Mouse (Mus musculus): ENCODE results near the gene Fibcd1. TPM values are rescaled to one million over a fixed set of nuclear protein-coding genes. Genes with fewer than 3 reads are reported as not detected.
A peak's percentile ranks its signal among the peaks of the same experiment; 100 is the strongest.

Fibcd1 gene
- polyA plus RNA-seq, 1 experiment from 2014 or later = 4.3 TPM

- Histone ChIP-seq H3K4me3 (ENCODE audit: low read depth, low read length) (no peak overlapping the region), H3K27ac (ENCODE audit: low read depth, low read length) (no peak overlapping the region), H3K4me2 (ENCODE audit: low read depth, low read length) (no peak overlapping the region), H3K36me3 (ENCODE audit: control insufficient read depth, insufficient read depth, low read length) (no peaks in the 10 kb centered on the region), H3K4me1 (ENCODE audit: control insufficient read depth, insufficient read depth, low read length) (peaks cover 19% of the 10 kb centered on the region; the same call in 1 of the 2 replicates), H3K9me3 (ENCODE audit: control insufficient read depth, low read length) (no peaks in the 10 kb centered on the region), H3K27me3 (ENCODE audit: control insufficient read depth, insufficient read depth, low read length) (no peaks in the 10 kb centered on the region), H3K9ac (replicated peaks; ENCODE audit: low read depth, low read length) (no peak overlapping the region)
- WGBS = 39% methylated on average over 17 of the region's 17 CpGs
- peak; percentile 62; the same call in 1 of the 2 replicates for ATAC-seq (ENCODE audit: low read depth)
Measured at GRCm38 (mm10) chr2:31878610-31879009, 32.8 kb upstream of the Fibcd1 start.

GRCm38 (mm10) chr2:31876446-31876845 is 30.6 kb upstream of the Fibcd1 start:
- no peaks in the 10 kb centered on the region for H3K9me3 ChIP-seq (ENCODE audit: control insufficient read depth, low read length)
- H3K27me3 ChIP-seq (ENCODE audit: control insufficient read depth, insufficient read depth, low read length) = no peaks in the 10 kb centered on the region
- no peak overlapping the region for H3K4me2 ChIP-seq (ENCODE audit: low read depth, low read length)
- H3K9ac ChIP-seq (replicated peaks; ENCODE audit: low read depth, low read length) = no peak overlapping the region
- H3K4me1 ChIP-seq (ENCODE audit: control insufficient read depth, insufficient read depth, low read length) = peaks cover 19% of the 10 kb centered on the region; the same call in 1 of the 2 replicates
- WGBS = 36% methylated on average over 12 of the region's 12 CpGs
- no peaks in the 10 kb centered on the region for H3K36me3 ChIP-seq (ENCODE audit: control insufficient read depth, insufficient read depth, low read length)
- H3K4me3 ChIP-seq (ENCODE audit: low read depth, low read length) = no peak overlapping the region
- H3K27ac ChIP-seq (ENCODE audit: low read depth, low read length) = no peak overlapping the region
- ATAC-seq (ENCODE audit: low read depth) = no peak

DNA sequence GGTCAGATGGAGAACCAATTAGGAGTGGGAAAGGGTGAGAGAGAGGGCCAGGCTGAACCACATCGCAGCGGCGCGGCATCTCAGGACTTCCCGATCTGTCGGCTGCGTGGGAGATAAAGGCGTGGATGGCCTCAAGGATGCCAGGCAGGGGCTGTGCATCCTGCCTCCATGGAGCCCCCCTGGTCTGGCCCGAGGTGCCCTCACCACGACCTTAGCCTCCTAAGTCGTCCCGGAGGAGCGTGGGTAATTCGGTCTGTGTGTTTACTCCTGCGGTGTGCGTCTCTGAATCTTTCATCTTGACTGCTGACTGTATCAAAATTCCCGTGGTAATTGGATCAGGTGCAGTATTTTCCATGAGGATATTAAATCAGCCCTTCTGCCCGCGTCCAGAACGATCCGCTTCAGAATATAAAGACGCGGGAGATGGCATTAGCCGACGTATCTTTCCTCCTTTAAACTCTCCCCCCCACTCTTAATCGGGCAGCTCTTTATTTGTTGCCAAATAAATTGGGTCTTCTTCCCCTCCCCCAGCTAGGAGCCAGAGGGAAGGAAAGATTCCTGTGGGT is 28.6 kb upstream of the Fibcd1 start:
- H3K4me2 ChIP-seq (ENCODE audit: low read depth, low read length) = no peak overlapping the region
- ATAC-seq (ENCODE audit: low read depth) = no peak
- peaks cover 14% of the 10 kb centered on the region; the same call in 1 of the 2 replicates for H3K4me1 ChIP-seq (ENCODE audit: control insufficient read depth, insufficient read depth, low read length)
- H3K27me3 ChIP-seq (ENCODE audit: control insufficient read depth, insufficient read depth, low read length) = no peaks in the 10 kb centered on the region
- H3K27ac ChIP-seq (ENCODE audit: low read depth, low read length) = no peak overlapping the region
- no peaks in the 10 kb centered on the region for H3K9me3 ChIP-seq (ENCODE audit: control insufficient read depth, low read length)
- H3K9ac ChIP-seq (replicated peaks; ENCODE audit: low read depth, low read length) = no peak overlapping the region
- WGBS = 45% methylated on average over 26 of the region's 26 CpGs
- no peaks in the 10 kb centered on the region for H3K36me3 ChIP-seq (ENCODE audit: control insufficient read depth, insufficient read depth, low read length)
- no peak overlapping the region for H3K4me3 ChIP-seq (ENCODE audit: low read depth, low read length)

DNA sequence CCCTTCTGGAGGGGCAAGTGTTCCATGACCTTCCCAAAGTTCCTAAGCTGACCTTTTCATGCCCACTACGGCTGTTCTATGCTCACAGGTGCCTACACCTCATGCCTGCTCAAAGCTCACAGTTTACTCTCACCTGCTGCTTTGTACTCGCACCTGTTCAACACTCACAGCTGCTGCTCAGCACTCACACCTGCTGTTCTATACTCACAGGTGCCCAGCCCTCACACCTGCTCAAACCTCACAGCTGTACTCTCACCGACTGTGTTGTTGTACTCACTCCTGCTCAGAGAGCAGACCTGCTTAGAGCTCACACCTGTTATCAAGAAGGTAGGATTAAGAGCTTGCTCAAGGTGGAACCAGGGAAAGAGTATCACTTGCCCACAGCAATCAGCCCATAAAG is 24.9 kb upstream of the Fibcd1 start:
- ATAC-seq (ENCODE audit: low read depth) = no peak
- 77% methylated on average over 3 of the region's 3 CpGs for WGBS

GRCm38 (mm10) chr2:31869692-31870091 is 23.9 kb upstream of the Fibcd1 start:
- Histone ChIP-seq H3K27me3 (ENCODE audit: control insufficient read depth, insufficient read depth, low read length) (no peaks in the 10 kb centered on the region), H3K36me3 (ENCODE audit: control insufficient read depth, insufficient read depth, low read length) (no peaks in the 10 kb centered on the region), H3K27ac (ENCODE audit: low read depth, low read length) (no peak overlapping the region), H3K9ac (replicated peaks; ENCODE audit: low read depth, low read length) (no peak overlapping the region), H3K4me2 (ENCODE audit: low read depth, low read length) (no peak overlapping the region), H3K9me3 (ENCODE audit: control insufficient read depth, low read length) (no peaks in the 10 kb centered on the region), H3K4me3 (ENCODE audit: low read depth, low read length) (no peak overlapping the region), H3K4me1 (ENCODE audit: control insufficient read depth, insufficient read depth, low read length) (peaks cover 13% of the 10 kb centered on the region)
- 93% methylated on average over 5 of the region's 5 CpGs for WGBS
- no peak for ATAC-seq (ENCODE audit: low read depth)

More for the DNA sequence above, 24.9 kb upstream of the Fibcd1 start:
- Histone ChIP-seq H3K27ac (ENCODE audit: low read depth, low read length) (no peak overlapping the region), H3K9me3 (ENCODE audit: control insufficient read depth, low read length) (no peaks in the 10 kb centered on the region), H3K36me3 (ENCODE audit: control insufficient read depth, insufficient read depth, low read length) (no peaks in the 10 kb centered on the region), H3K9ac (replicated peaks; ENCODE audit: low read depth, low read length) (no peak overlapping the region), H3K4me3 (ENCODE audit: low read depth, low read length) (no peak overlapping the region), H3K4me2 (ENCODE audit: low read depth, low read length) (no peak overlapping the region), H3K27me3 (ENCODE audit: control insufficient read depth, insufficient read depth, low read length) (no peaks in the 10 kb centered on the region), H3K4me1 (ENCODE audit: control insufficient read depth, insufficient read depth, low read length) (peaks cover 10% of the 10 kb centered on the region)

GRCm38 (mm10) chr2:31868538-31869164 is 22.8 kb upstream of the Fibcd1 start:
- no peaks in the 10 kb centered on the region for H3K9me3 ChIP-seq (ENCODE audit: control insufficient read depth, low read length)
- H3K27me3 ChIP-seq (ENCODE audit: control insufficient read depth, insufficient read depth, low read length) = no peaks in the 10 kb centered on the region
- H3K36me3 ChIP-seq (ENCODE audit: control insufficient read depth, insufficient read depth, low read length) = no peaks in the 10 kb centered on the region
- WGBS = 79% methylated on average over 10 of the region's 10 CpGs
- H3K9ac ChIP-seq (replicated peaks; ENCODE audit: low read depth, low read length) = no peak overlapping the region
- no peak for ATAC-seq (ENCODE audit: low read depth)
- H3K4me3 ChIP-seq (ENCODE audit: low read depth, low read length) = no peak overlapping the region
- H3K4me2 ChIP-seq (ENCODE audit: low read depth, low read length) = no peak overlapping the region
- H3K4me1 ChIP-seq (ENCODE audit: control insufficient read depth, insufficient read depth, low read length) = peaks cover 8% of the 10 kb centered on the region
- no peak overlapping the region for H3K27ac ChIP-seq (ENCODE audit: low read depth, low read length)

GRCm38 (mm10) chr2:31867773-31868537 is 22.1 kb upstream of the Fibcd1 start:
- no peaks in the 10 kb centered on the region for H3K36me3 ChIP-seq (ENCODE audit: control insufficient read depth, insufficient read depth, low read length)
- no peak for ATAC-seq (ENCODE audit: low read depth)
- 88% methylated on average over 8 of the region's 8 CpGs for WGBS

DNA sequence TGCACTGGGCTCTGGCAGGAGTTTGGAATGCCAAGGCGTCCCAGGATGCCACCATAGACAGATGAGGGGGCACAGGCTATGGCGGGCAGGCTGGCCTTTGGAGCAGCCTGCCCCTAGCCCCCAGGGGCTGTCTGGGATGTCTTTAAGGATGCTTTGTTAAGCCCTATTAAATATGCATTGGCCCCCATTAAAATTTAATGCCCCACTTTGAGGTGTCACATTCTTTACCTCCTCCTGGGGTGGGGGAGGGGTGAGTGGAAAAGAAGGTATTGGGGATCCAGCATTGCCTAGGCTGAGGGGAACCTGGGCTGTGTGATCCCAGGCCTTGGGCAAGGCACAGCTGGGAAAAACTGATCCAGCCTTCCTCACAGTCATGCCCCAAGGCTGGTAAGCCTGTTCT is 20.0 kb upstream of the Fibcd1 start:
- H3K36me3 ChIP-seq (ENCODE audit: control insufficient read depth, insufficient read depth, low read length) = no peaks in the 10 kb centered on the region
- no peak overlapping the region for H3K4me3 ChIP-seq (ENCODE audit: low read depth, low read length)
- H3K9ac ChIP-seq (replicated peaks; ENCODE audit: low read depth, low read length) = 0 out of 2 replicates have a peak overlapping the region, but pooled peaks have one; percentile 8
- 5% methylated on average over 2 of the region's 2 CpGs for WGBS
- H3K9me3 ChIP-seq (ENCODE audit: control insufficient read depth, low read length) = no peaks in the 10 kb centered on the region
- no peaks in the 10 kb centered on the region for H3K27me3 ChIP-seq (ENCODE audit: control insufficient read depth, insufficient read depth, low read length)
- 0 out of 2 replicates have a peak overlapping the region, but pooled peaks have one; percentile 34 for H3K27ac ChIP-seq (ENCODE audit: low read depth, low read length)
- ATAC-seq (ENCODE audit: low read depth) = no peak
- H3K4me2 ChIP-seq (ENCODE audit: low read depth, low read length) = no peak overlapping the region
- peaks cover 8% of the 10 kb centered on the region for H3K4me1 ChIP-seq (ENCODE audit: control insufficient read depth, insufficient read depth, low read length)

More at GRCm38 (mm10) chr2:31867773-31868537, 22.1 kb upstream of the Fibcd1 start:
- Histone ChIP-seq H3K9ac (replicated peaks; ENCODE audit: low read depth, low read length) (no peak overlapping the region), H3K27me3 (ENCODE audit: control insufficient read depth, insufficient read depth, low read length) (no peaks in the 10 kb centered on the region), H3K4me3 (ENCODE audit: low read depth, low read length) (no peak overlapping the region), H3K27ac (ENCODE audit: low read depth, low read length) (no peak overlapping the region), H3K4me2 (ENCODE audit: low read depth, low read length) (no peak overlapping the region), H3K4me1 (ENCODE audit: control insufficient read depth, insufficient read depth, low read length) (peaks cover 8% of the 10 kb centered on the region), H3K9me3 (ENCODE audit: control insufficient read depth, low read length) (no peaks in the 10 kb centered on the region)

DNA sequence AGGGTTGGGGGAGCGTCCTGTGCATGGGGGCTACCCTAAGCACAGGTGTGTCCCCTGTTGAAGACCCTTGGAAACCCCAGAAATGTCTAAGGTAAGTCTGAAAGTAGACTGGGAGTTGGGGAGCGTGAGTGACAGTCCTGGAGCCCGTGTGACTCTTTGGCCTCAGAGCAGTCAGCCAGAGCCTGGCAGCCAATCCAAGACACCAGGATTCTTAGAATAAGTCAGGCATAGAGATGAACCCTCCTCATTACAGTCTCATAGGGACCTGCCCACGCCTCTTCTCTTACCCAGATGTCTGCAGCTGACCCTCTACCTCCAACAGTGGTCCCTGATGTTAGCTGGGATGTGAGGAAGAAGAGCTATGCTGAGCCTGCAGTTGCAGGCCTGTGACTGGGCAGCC is 19.5 kb upstream of the Fibcd1 start:
- Histone ChIP-seq H3K4me3 (ENCODE audit: low read depth, low read length) (no peak overlapping the region), H3K9ac (replicated peaks; ENCODE audit: low read depth, low read length) (0 out of 2 replicates have a peak overlapping the region, but pooled peaks have one; percentile 8), H3K4me2 (ENCODE audit: low read depth, low read length) (no peak overlapping the region), H3K27ac (ENCODE audit: low read depth, low read length) (no peak overlapping the region), H3K4me1 (ENCODE audit: control insufficient read depth, insufficient read depth, low read length) (peaks cover 8% of the 10 kb centered on the region), H3K36me3 (ENCODE audit: control insufficient read depth, insufficient read depth, low read length) (no peaks in the 10 kb centered on the region), H3K9me3 (ENCODE audit: control insufficient read depth, low read length) (no peaks in the 10 kb centered on the region), H3K27me3 (ENCODE audit: control insufficient read depth, insufficient read depth, low read length) (no peaks in the 10 kb centered on the region)
- 51% methylated on average over 4 of the region's 4 CpGs for WGBS
- no peak for ATAC-seq (ENCODE audit: low read depth)
